Mouse (Mus musculus): ENCODE measurements around the gene Hsp90b1. TPM values are rescaled to one million over a fixed set of nuclear protein-coding genes. Genes with fewer than 3 reads are reported as not detected.

The Hsp90b1 gene
- 301 and 321 TPM in 2 replicates for polyA plus RNA-seq (2015; fragmentation: Nextera tagmentation; extraction: Ambion mirVana)

- H3K36me3 ChIP-seq (ENCODE audit: control insufficient read depth, insufficient read depth), result peaks cover 21% of the 10 kb centered on the region
- WGBS (ENCODE audit: insufficient replicate concordance), result under 1% methylated on average over 51 of the region's 51 CpGs
- H3K27ac ChIP-seq (ENCODE audit: low read length), result peak within 1 kb of the TSS; percentile 95
- peak within 1 kb of the TSS; percentile 91 for H3K4me3 ChIP-seq (ENCODE audit: low read depth, low read length)
- no peaks in the 10 kb centered on the region for H3K27me3 ChIP-seq (ENCODE audit: control insufficient read depth, insufficient read depth, low read depth, low read length)
- peak within 1 kb of the TSS; percentile 91 for H3K9ac ChIP-seq (ENCODE audit: low read depth, low read length)
- peak within 1 kb of the TSS; percentile 85 for H3K4me2 ChIP-seq (ENCODE audit: low read depth, low read length)
- H3K4me1 ChIP-seq (ENCODE audit: control insufficient read depth, low read depth, low read length), result peaks cover 35% of the 10 kb centered on the region
- ATAC-seq (ENCODE audit: low read depth), result peak; percentile 94
- no peaks in the 10 kb centered on the region for H3K9me3 ChIP-seq (replicated peaks; ENCODE audit: control insufficient read depth, low read length)
Observed at GRCm38 (mm10) chr10:86705318-86705921, at the start of gene Hsp90b1, which contains the start of gene Ttc41. Hsp90b1 (minus strand) TSS chr10:86705509. Ttc41 (plus strand) TSS chr10:86705811.

DNA sequence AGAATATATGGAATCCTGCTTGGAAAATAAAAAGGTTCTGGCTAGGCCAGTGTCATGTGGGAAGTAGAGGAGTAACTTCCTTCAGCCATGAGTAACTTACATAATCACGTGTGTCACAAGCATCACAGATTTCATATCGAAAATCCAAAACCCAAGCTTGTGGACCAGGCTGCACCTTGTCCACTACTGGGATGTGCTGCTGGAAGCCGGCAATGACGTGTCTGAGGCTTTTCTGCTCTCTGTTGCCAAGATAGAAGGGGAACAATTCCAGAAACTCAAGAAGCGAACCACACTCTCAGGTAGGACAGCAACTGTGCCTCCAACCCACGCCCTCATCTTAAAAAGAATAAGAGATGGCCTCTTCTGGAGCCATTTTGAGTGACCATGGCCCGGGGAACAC lies 39.0 kb upstream of the Hsp90b1 start:
- ATAC-seq (ENCODE audit: low read depth), result no peak
- no peak overlapping the region for H3K4me3 ChIP-seq (ENCODE audit: low read depth, low read length)
- no peak overlapping the region for H3K27ac ChIP-seq (ENCODE audit: low read length)
- H3K4me2 ChIP-seq (ENCODE audit: low read depth, low read length), result no peak overlapping the region
- H3K27me3 ChIP-seq (ENCODE audit: control insufficient read depth, insufficient read depth, low read depth, low read length), result no peaks in the 10 kb centered on the region
- H3K4me1 ChIP-seq (ENCODE audit: control insufficient read depth, low read depth, low read length), result no peaks in the 10 kb centered on the region
- no peaks in the 10 kb centered on the region for H3K9me3 ChIP-seq (replicated peaks; ENCODE audit: control insufficient read depth, low read length)
- 63% methylated on average over 7 of the region's 7 CpGs for WGBS (ENCODE audit: insufficient replicate concordance)
- no peak overlapping the region for H3K9ac ChIP-seq (ENCODE audit: low read depth, low read length)
- no peaks in the 10 kb centered on the region for H3K36me3 ChIP-seq (ENCODE audit: control insufficient read depth, insufficient read depth)

DNA sequence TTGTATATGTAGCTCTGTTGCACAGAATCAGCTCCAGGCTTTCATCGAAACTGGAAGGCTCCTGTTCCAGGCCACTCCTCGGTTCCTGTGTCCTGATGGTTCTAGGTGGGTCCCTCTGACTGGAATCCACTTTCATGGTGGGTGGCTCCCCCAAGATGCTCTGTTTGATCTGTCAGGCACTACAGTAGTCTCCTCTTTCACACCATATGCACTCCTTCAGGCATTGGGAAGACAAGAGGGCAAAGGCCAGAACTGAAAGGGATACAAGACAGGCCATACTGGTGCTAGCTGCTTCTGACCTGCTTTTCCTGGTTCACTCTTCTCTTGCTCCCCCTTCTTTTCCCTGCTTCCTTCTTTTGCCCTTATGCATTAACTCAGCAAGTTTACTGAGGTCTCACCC lies 37.6 kb upstream of the Hsp90b1 start:
- no peak overlapping the region for H3K27ac ChIP-seq (ENCODE audit: low read length)
- WGBS (ENCODE audit: insufficient replicate concordance), result 64% methylated on average over 2 of the region's 2 CpGs
- no peak overlapping the region for H3K4me2 ChIP-seq (ENCODE audit: low read depth, low read length)
- H3K27me3 ChIP-seq (ENCODE audit: control insufficient read depth, insufficient read depth, low read depth, low read length), result no peaks in the 10 kb centered on the region
- no peak for ATAC-seq (ENCODE audit: low read depth)
- no peaks in the 10 kb centered on the region for H3K4me1 ChIP-seq (ENCODE audit: control insufficient read depth, low read depth, low read length)
- no peak overlapping the region for H3K4me3 ChIP-seq (ENCODE audit: low read depth, low read length)
- no peaks in the 10 kb centered on the region for H3K36me3 ChIP-seq (ENCODE audit: control insufficient read depth, insufficient read depth)
- H3K9me3 ChIP-seq (replicated peaks; ENCODE audit: control insufficient read depth, low read length), result no peaks in the 10 kb centered on the region
- no peak overlapping the region for H3K9ac ChIP-seq (ENCODE audit: low read depth, low read length)

DNA sequence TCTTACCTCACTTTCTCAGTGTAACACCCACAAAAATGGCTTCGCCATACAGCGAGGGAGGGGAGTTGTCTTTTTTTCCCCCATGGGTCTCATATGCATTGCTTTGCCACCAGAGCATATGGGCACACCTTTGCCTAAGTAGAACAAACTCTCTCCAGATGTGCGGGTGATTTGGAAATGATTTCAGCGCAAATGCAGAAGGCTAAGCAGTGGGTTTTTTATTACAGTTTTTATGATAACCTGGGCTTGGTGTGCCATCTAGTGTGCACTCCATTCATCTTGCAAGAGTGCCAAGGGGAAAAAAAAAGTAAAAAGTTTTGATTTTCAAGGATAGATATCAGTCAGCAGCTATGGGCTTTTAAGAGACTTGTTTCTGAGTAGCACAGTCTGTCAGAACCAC lies 29.7 kb upstream of the Hsp90b1 start:
- Histone ChIP-seq H3K9ac (ENCODE audit: low read depth, low read length) (no peak overlapping the region), H3K4me3 (ENCODE audit: low read depth, low read length) (no peak overlapping the region), H3K27me3 (ENCODE audit: control insufficient read depth, insufficient read depth, low read depth, low read length) (no peaks in the 10 kb centered on the region), H3K27ac (ENCODE audit: low read length) (no peak overlapping the region), H3K4me1 (ENCODE audit: control insufficient read depth, low read depth, low read length) (no peaks in the 10 kb centered on the region), H3K9me3 (replicated peaks; ENCODE audit: control insufficient read depth, low read length) (no peaks in the 10 kb centered on the region), H3K36me3 (ENCODE audit: control insufficient read depth, insufficient read depth) (no peaks in the 10 kb centered on the region), H3K4me2 (ENCODE audit: low read depth, low read length) (no peak overlapping the region)
- WGBS (ENCODE audit: insufficient replicate concordance), result 81% methylated on average over 4 of the region's 4 CpGs
- no peak for ATAC-seq (ENCODE audit: low read depth)

GRCm38 (mm10) chr10:86731500-86731863 lies 26.2 kb upstream of the Hsp90b1 start:
- no peaks in the 10 kb centered on the region for H3K4me1 ChIP-seq (ENCODE audit: control insufficient read depth, low read depth, low read length)
- H3K4me3 ChIP-seq (ENCODE audit: low read depth, low read length), result no peak overlapping the region
- no peaks in the 10 kb centered on the region for H3K27me3 ChIP-seq (ENCODE audit: control insufficient read depth, insufficient read depth, low read depth, low read length)
- H3K36me3 ChIP-seq (ENCODE audit: control insufficient read depth, insufficient read depth), result no peaks in the 10 kb centered on the region
- WGBS (ENCODE audit: insufficient replicate concordance), result 34% methylated on average over 2 of the region's 2 CpGs
- H3K9me3 ChIP-seq (replicated peaks; ENCODE audit: control insufficient read depth, low read length), result no peaks in the 10 kb centered on the region
- H3K9ac ChIP-seq (ENCODE audit: low read depth, low read length), result no peak overlapping the region; the same call in 1 of the 2 replicates
- 0 out of 2 replicates have a peak overlapping the region, but pooled peaks have one; percentile 55 for H3K4me2 ChIP-seq (ENCODE audit: low read depth, low read length)
- ATAC-seq (ENCODE audit: low read depth), result no peak
- no peak overlapping the region for H3K27ac ChIP-seq (ENCODE audit: low read length)

- peak overlapping the region; percentile 55 for H3K4me2 ChIP-seq (ENCODE audit: low read depth, low read length)
- H3K4me3 ChIP-seq (ENCODE audit: low read depth, low read length), result peak overlapping the region; percentile 43
- H3K9me3 ChIP-seq (replicated peaks; ENCODE audit: control insufficient read depth, low read length), result no peaks in the 10 kb centered on the region
- peak overlapping the region; percentile 44; the same call in 1 of the 2 replicates for H3K9ac ChIP-seq (ENCODE audit: low read depth, low read length)
- no peaks in the 10 kb centered on the region for H3K27me3 ChIP-seq (ENCODE audit: control insufficient read depth, insufficient read depth, low read depth, low read length)
- H3K36me3 ChIP-seq (ENCODE audit: control insufficient read depth, insufficient read depth), result no peaks in the 10 kb centered on the region
- H3K4me1 ChIP-seq (ENCODE audit: control insufficient read depth, low read depth, low read length), result no peaks in the 10 kb centered on the region
- ATAC-seq (ENCODE audit: low read depth), result no peak
- WGBS (ENCODE audit: insufficient replicate concordance), result 6% methylated on average over 22 of the region's 22 CpGs
- H3K27ac ChIP-seq (ENCODE audit: low read length), result no peak overlapping the region
Observed at GRCm38 (mm10) chr10:86730823-86731499, 25.7 kb upstream of the Hsp90b1 start.

- H3K27ac ChIP-seq (ENCODE audit: low read length), result peak overlapping the region; percentile 33; the same call in 1 of the 2 replicates
- H3K9ac ChIP-seq (ENCODE audit: low read depth, low read length), result no peak overlapping the region
- H3K4me2 ChIP-seq (ENCODE audit: low read depth, low read length), result no peak overlapping the region
- 61% methylated on average over 3 of the region's 3 CpGs for WGBS (ENCODE audit: insufficient replicate concordance)
- no peak for ATAC-seq (ENCODE audit: low read depth)
- H3K27me3 ChIP-seq (ENCODE audit: control insufficient read depth, insufficient read depth, low read depth, low read length), result no peaks in the 10 kb centered on the region
- no peaks in the 10 kb centered on the region for H3K9me3 ChIP-seq (replicated peaks; ENCODE audit: control insufficient read depth, low read length)
- H3K36me3 ChIP-seq (ENCODE audit: control insufficient read depth, insufficient read depth), result no peaks in the 10 kb centered on the region
- no peaks in the 10 kb centered on the region for H3K4me1 ChIP-seq (ENCODE audit: control insufficient read depth, low read depth, low read length)
- H3K4me3 ChIP-seq (ENCODE audit: low read depth, low read length), result no peak overlapping the region
Observed at GRCm38 (mm10) chr10:86728176-86728575, 22.9 kb upstream of the Hsp90b1 start.

- WGBS (ENCODE audit: insufficient replicate concordance), result 2% methylated on average over 12 of the region's 12 CpGs
- peak overlapping the region; percentile 33; the same call in 1 of the 2 replicates for H3K27ac ChIP-seq (ENCODE audit: low read length)
- no peaks in the 10 kb centered on the region for H3K27me3 ChIP-seq (ENCODE audit: control insufficient read depth, insufficient read depth, low read depth, low read length)
- peak overlapping the region; percentile 11 for H3K4me3 ChIP-seq (ENCODE audit: low read depth, low read length)
- H3K4me2 ChIP-seq (ENCODE audit: low read depth, low read length), result peak overlapping the region; percentile 30
- peak; percentile 68 for ATAC-seq (ENCODE audit: low read depth)
- no peaks in the 10 kb centered on the region for H3K4me1 ChIP-seq (ENCODE audit: control insufficient read depth, low read depth, low read length)
- H3K9me3 ChIP-seq (replicated peaks; ENCODE audit: control insufficient read depth, low read length), result no peaks in the 10 kb centered on the region
- 0 out of 2 replicates have a peak overlapping the region, but pooled peaks have one; percentile 8 for H3K9ac ChIP-seq (ENCODE audit: low read depth, low read length)
- no peaks in the 10 kb centered on the region for H3K36me3 ChIP-seq (ENCODE audit: control insufficient read depth, insufficient read depth)
Observed at GRCm38 (mm10) chr10:86727548-86727980, 22.3 kb upstream of the Hsp90b1 start.

GRCm38 (mm10) chr10:86712156-86712555 lies 6.8 kb upstream of the Hsp90b1 start:
- Histone ChIP-seq H3K27me3 (ENCODE audit: control insufficient read depth, insufficient read depth, low read depth, low read length) (no peaks in the 10 kb centered on the region), H3K36me3 (ENCODE audit: control insufficient read depth, insufficient read depth) (no peaks in the 10 kb centered on the region), H3K9me3 (replicated peaks; ENCODE audit: control insufficient read depth, low read length) (no peaks in the 10 kb centered on the region), H3K27ac (ENCODE audit: low read length) (no peak overlapping the region), H3K4me1 (ENCODE audit: control insufficient read depth, low read depth, low read length) (peaks cover 6% of the 10 kb centered on the region), H3K4me3 (ENCODE audit: low read depth, low read length) (no peak overlapping the region), H3K9ac (ENCODE audit: low read depth, low read length) (no peak overlapping the region), H3K4me2 (ENCODE audit: low read depth, low read length) (no peak overlapping the region)
- WGBS (ENCODE audit: insufficient replicate concordance), result 59% methylated on average over 3 of the region's 3 CpGs
- no peak for ATAC-seq (ENCODE audit: low read depth)
